Mouse (Mus musculus) cerebellum, adult 9-11 months (tissue): ENCODE measurements around the gene Gabrg3.

Experiments used
- DNase-seq: peaks from one replicate; pipeline ENCODE4 v3.0.0; 2022

Gabrg3 gene

DNA sequence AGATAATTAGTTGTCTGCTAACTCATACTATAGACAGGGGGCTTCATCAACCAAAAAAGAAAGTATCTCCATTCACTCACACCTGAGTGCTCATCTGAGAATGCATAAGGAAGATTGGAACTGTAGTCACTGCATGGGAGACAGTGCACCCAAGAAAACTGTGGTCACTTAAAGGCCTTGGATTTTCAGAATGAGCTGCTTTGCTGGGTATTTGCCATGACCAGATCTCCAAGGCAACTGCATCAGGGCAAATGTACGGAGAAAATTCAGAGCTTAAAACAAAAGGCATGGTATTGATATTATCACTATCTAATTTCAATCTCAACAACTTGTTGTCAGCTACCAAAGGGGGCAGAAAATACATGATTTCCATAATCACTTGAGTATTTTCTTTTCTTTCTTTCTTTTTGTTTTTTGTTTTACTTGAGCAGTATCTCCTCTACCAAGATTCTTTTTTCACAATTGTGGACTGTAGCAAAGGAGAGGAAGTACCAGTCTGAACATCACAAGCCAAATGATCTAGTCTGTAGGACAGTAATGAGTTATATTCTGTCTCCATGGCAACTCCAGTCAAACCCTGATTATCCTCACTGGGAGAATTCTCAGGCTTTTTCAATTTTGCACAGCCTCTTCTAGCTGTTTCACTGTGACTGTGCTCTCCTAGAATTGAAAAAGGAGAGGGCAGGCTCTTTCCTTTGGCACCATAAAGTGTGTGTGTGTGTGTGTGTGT, 335.9 kb downstream of the Gabrg3 start:
- no peak for DNase-seq

GRCm38 (mm10) chr7:57037861-57038421, 349.0 kb downstream of the Gabrg3 start:
- no peak for DNase-seq

GRCm38 (mm10) chr7:57000585-57001261, 386.3 kb downstream of the Gabrg3 start:
- DNase-seq, result no peak

- DNase-seq, result no peak
Observed at GRCm38 (mm10) chr7:56997713-56998624, 389.0 kb downstream of the Gabrg3 start.

- DNase-seq, result no peak
Observed at GRCm38 (mm10) chr7:56946398-56946797, 440.6 kb downstream of the Gabrg3 start.

GRCm38 (mm10) chr7:56941606-56942005, 445.4 kb downstream of the Gabrg3 start:
- no peak for DNase-seq

GRCm38 (mm10) chr7:56938020-56938419, 449.0 kb downstream of the Gabrg3 start:
- no peak for DNase-seq

GRCm38 (mm10) chr7:56919499-56919898, 467.5 kb downstream of the Gabrg3 start:
- DNase-seq, result no peak

- no peak for DNase-seq
Observed at GRCm38 (mm10) chr7:56914862-56915261, 472.1 kb downstream of the Gabrg3 start.

GRCm38 (mm10) chr7:56899762-56900161, 487.2 kb downstream of the Gabrg3 start:
- no peak for DNase-seq

DNA sequence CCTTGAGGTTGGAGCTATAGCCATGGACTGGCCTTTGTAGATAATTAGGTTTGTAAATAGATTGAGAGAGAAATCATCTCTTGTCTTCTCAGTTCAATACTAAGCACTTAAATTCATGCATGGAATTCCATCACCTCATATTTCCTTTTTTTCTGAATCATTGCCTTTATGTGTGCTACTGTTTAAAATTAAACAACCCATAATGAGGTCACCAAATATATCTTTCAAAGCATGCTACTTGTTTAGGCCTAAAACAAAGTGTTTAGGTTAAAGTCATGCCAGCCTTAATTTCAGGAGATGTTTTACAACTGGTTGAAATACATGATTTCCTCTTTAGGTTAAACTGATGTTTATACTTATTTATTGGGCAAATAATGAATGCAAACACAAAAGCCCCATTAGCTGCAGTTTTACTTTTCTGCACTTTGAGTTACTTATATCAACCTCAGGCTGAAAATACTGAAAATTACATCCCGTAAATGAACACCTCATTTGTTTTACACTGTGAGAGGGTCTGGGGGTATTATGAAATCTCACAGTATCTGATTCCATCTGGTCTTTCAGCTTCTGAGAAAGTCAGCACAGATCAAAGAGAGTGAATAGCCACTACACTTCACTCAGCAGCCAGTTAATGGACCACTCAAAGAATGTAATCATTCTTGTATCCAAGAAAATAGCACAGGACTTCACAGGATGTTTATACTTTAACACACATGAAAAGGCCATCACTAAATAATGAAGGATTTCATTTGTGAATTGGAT, 519.5 kb downstream of the Gabrg3 start:
- DNase-seq, result no peak

GRCm38 (mm10) chr7:56843565-56843964, 543.4 kb downstream of the Gabrg3 start:
- no peak for DNase-seq

DNA sequence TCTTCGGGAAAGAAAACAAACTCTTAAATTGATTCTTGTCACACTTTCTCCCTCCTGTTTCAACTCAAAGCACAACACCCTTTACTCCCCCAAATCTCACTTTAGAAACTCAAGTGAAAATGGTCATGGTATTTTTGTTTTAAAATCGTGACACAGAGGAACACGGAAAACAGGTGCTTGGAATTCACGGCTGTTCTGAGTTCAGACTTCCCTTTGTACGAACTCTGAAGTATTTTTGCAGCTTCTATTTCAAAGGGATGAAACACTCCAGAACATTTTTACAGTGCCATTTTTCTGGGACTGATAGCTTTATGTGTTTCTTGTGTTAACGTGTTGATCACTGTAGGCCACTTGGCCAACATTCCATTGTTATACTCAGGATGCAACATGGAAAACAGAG, 561.5 kb downstream of the Gabrg3 start:
- DNase-seq, result no peak

DNA sequence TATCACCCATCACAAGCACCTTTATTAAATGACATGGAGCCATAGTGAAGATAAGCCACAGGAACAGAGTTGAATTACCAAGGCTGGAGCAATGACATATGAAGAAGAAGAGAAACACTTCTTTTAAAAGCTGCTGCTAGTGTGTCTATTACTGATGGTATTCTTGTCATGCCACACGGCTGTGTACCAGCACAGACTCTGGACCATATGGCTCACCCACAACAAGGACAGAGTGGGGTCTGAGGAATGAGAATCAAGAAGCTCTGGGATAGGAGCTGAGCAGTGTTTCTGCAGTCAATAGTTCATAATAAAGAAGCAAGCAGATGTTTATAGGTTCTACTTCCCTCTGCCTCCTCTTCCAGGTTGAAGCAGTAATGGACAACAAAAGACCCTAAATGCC, 585.1 kb downstream of the Gabrg3 start:
- no peak for DNase-seq

GRCm38 (mm10) chr7:56779122-56779521, 607.9 kb downstream of the Gabrg3 start:
- DNase-seq, result peak; percentile 57

GRCm38 (mm10) chr7:56768216-56768615, 618.8 kb downstream of the Gabrg3 start:
- DNase-seq, result peak; percentile 47

- no peak for DNase-seq
Observed at GRCm38 (mm10) chr7:56767796-56768195, 619.2 kb downstream of the Gabrg3 start.

- no peak for DNase-seq
Observed at GRCm38 (mm10) chr7:56765612-56766445, 621.2 kb downstream of the Gabrg3 start.

DNA sequence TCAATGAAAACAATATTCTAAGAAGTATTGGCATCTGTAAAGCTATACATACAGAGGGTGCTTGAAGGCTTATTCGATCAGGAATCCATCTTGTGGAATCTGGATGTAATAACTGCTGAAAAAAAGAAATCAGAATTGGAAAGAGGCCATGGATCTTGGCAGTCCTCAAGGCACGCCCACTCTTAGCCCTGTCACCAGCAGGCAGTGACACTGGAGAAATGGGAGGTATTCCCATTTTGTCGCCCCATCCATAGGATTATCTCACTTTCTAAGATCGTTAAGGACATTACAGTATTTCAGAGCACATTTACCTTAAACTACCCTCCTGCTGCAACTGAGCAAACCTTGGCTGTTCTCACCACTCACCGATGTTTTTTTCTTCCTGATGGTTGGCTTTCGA, 657.8 kb downstream of the Gabrg3 start:
- DNase-seq, result no peak
